Mouse (Mus musculus) heart, adult 2 months (tissue): ENCODE results near the gene Rmnd5b. TPM values are rescaled to one million over a fixed set of nuclear protein-coding genes. Genes with fewer than 3 reads are reported as not detected.
"Not testable (repeated sequence)": the region's sequence is repeated elsewhere in the genome, so short reads cannot be mapped to it uniquely, and the experiment has no call there.

ENCODE experiments used
- DNase-seq, 2 experiments: peaks; one replicate each; pipeline ENCODE4 v3.0.0; 2021
- H3K27ac ChIP-seq: fragments of 200-600 bp; 2 replicates; pipeline ENCODE4 v1.8.1; 2022
- H3K27me3 ChIP-seq: fragments of 200-500 bp; 2 replicates; pipeline ENCODE4 v1.6.1; 2012; ENCODE audit warnings: mild to moderate bottlenecking, low read length, inconsistent platforms, mixed read lengths; ENCODE audit not compliant: control insufficient read depth, insufficient read depth
- H3K36me3 ChIP-seq: fragments of 200-500 bp; 2 replicates; pipeline ENCODE4 v1.6.1; 2012; ENCODE audit warnings: low read length, inconsistent platforms; ENCODE audit not compliant: control insufficient read depth, insufficient read depth
- H3K4me1 ChIP-seq: fragments of 200-500 bp; 2 replicates; pipeline ENCODE4 v1.6.1; 2011; ENCODE audit warnings: low read length; ENCODE audit not compliant: control insufficient read depth, insufficient read depth
- H3K4me3 ChIP-seq: fragments of 200-600 bp; 2 replicates; pipeline ENCODE4 v1.8.1; 2022
- H3K79me2 ChIP-seq: fragments of 200-500 bp; replicated peaks from 2 replicates; pipeline ENCODE4 v1.6.1; 2012; ENCODE audit warnings: mild to moderate bottlenecking, inconsistent platforms, low read length, moderate library complexity, mixed read lengths; ENCODE audit not compliant: control insufficient read depth, insufficient read depth
- H3K9ac ChIP-seq: fragments of 200-500 bp; 2 replicates; pipeline ENCODE4 v1.6.1; 2012; ENCODE audit warnings: low read depth, mild to moderate bottlenecking, control low read depth, inconsistent platforms, low read length, mixed read lengths
- CTCF ChIP-seq: fragments of 200-600 bp; IDR thresholded peaks from 2 replicates; pipeline ENCODE4 v1.8.1; 2022; ENCODE audit warnings: antibody characterized with exemption, mild to moderate bottlenecking, moderate library complexity
- EP300 ChIP-seq: fragments of 200-500 bp; IDR thresholded peaks from 2 replicates; pipeline ENCODE4 v1.6.1; 2011; ENCODE audit warnings: low read depth, low read length, control low read depth; ENCODE audit not compliant: insufficient read depth
- POLR2A ChIP-seq: fragments of 200-500 bp; IDR thresholded peaks from 2 replicates; pipeline ENCODE4 v1.6.1; 2011; ENCODE audit warnings: mild to moderate bottlenecking, low read depth, low read length, control low read depth; ENCODE audit not compliant: insufficient read depth
- WGBS: fragments of 180-500 bp; shearing (Covaris S2); methylation state at CpG from one replicate; pipeline ENCODE4 v1.1.7; 2018; 5-methylcytosine and 5-hydroxymethylcytosine counted together
- intact Hi-C: fragments of 180-260 bp; cut with DNase I; formaldehyde crosslinking; loops from one replicate; pipeline ENCODE4 v1.15.1; 2025
- polyA plus RNA-seq: library from polyadenylated mRNA; depleted of rRNA; stranded (reverse); fragments of >200 nt; gene quantifications from 2 replicates; pipeline ENCODE4 v1.2.3, GENCODE M21; 2012
- total RNA-seq, 2 experiments: library from RNA; stranded (reverse); gene quantifications; 2 replicates each; pipeline ENCODE4 v1.2.3; 2021

Gene Rmnd5b
- total and polyA plus RNA-seq, 3 experiments, result 14.0 to 24.8 (median 15.0) TPM

- intact Hi-C loops, result loop anchor here (2.0 kb wide), 1 partner anchor 13 kb away; the partner anchor contains the start of gene Rmnd5b
- Histone ChIP-seq H3K4me3 (no peak overlapping the region), H3K9ac (no peak overlapping the region), H3K27ac (no peak overlapping the region), H3K36me3 (no peaks in the 10 kb centered on the region), H3K27me3 (no peaks in the 10 kb centered on the region), H3K79me2 (no peaks in the 10 kb centered on the region), H3K4me1 (no peaks in the 10 kb centered on the region; the same call in 1 of the 2 replicates)
- TF ChIP-seq POLR2A, result no peak
- no peak for TF ChIP-seq CTCF
- no peak for TF ChIP-seq EP300
- DNase-seq, result no peak
- WGBS, result 98% methylated on average over 2 of the region's 2 CpGs
Measured at GRCm38 (mm10) chr11:51621776-51622175, 13.9 kb downstream of the Rmnd5b start.

GRCm38 (mm10) chr11:51620084-51620483 is 15.6 kb downstream of the Rmnd5b start:
- WGBS, result 2% methylated on average over 11 of the region's 11 CpGs
- Histone ChIP-seq H3K79me2 (no peaks in the 10 kb centered on the region), H3K27ac (peak overlapping the region; percentile 69), H3K4me1 (peaks cover 3% of the 10 kb centered on the region), H3K4me3 (peak overlapping the region; percentile 67), H3K9ac (peak overlapping the region; percentile 81), H3K27me3 (no peaks in the 10 kb centered on the region), H3K36me3 (no peaks in the 10 kb centered on the region)
- intact Hi-C loops, result loop anchor here (2.0 kb wide), 1 partner anchor 15 kb away; the partner anchor contains the start of gene Rmnd5b
- TF ChIP-seq EP300 (no peak), POLR2A (no peak), CTCF (no peak)
- no peak for DNase-seq

GRCm38 (mm10) chr11:51619409-51620060 is 16.2 kb downstream of the Rmnd5b start, which contains the start of gene Nhp2:
Gene Nhp2 (plus strand): TSS chr11:51619735.
- under 1% methylated on average over 51 of the region's 51 CpGs for WGBS
- intact Hi-C loops, result loop anchor here (2.0 to 5.0 kb wide), 3 partner anchors 15 to 138 kb away; partner anchors contain the start of gene Rmnd5b

GRCm38 (mm10) chr11:51618894-51619408 is 16.7 kb downstream of the Rmnd5b start:
- intact Hi-C loops, result loop anchor here (2.0 to 5.0 kb wide), 2 partner anchors 34 to 138 kb away; no protein-coding TSS in a partner anchor
- Histone ChIP-seq H3K4me1 (peaks cover 4% of the 10 kb centered on the region), H3K4me3 (peak overlapping the region; percentile 67), H3K9ac (no peak overlapping the region), H3K79me2 (no peaks in the 10 kb centered on the region), H3K27me3 (no peaks in the 10 kb centered on the region), H3K36me3 (no peaks in the 10 kb centered on the region), H3K27ac (peak overlapping the region; percentile 49)
- TF ChIP-seq CTCF (no peak), EP300 (no peak), POLR2A (0 out of 2 replicates have a peak, but pooled peaks have one; percentile 20)
- 47% methylated on average over 8 of the region's 8 CpGs for WGBS
- no peak for DNase-seq

More at GRCm38 (mm10) chr11:51619409-51620060, 16.2 kb downstream of the Rmnd5b start, which contains the start of gene Nhp2:
- peak within 1 kb of the TSS; percentile 81 for H3K9ac ChIP-seq
- no peaks in the 10 kb centered on the region for H3K79me2 ChIP-seq
- DNase-seq, result peak; percentile 92 to 94
- H3K27me3 ChIP-seq, result no peaks in the 10 kb centered on the region
- H3K27ac ChIP-seq, result peak within 1 kb of the TSS; percentile 69
- H3K4me1 ChIP-seq, result peaks cover 4% of the 10 kb centered on the region
- peak within 1 kb of the TSS; percentile 67 for H3K4me3 ChIP-seq
- TF ChIP-seq EP300 (no peak), CTCF (0 out of 2 replicates have a peak, but pooled peaks have one; percentile 3)
- no peaks in the 10 kb centered on the region for H3K36me3 ChIP-seq

GRCm38 (mm10) chr11:51617693-51618092 is 18.0 kb downstream of the Rmnd5b start:
- intact Hi-C loops, result loop anchor here (1.0 to 5.0 kb wide), 3 partner anchors 35 to 140 kb away; no protein-coding TSS in a partner anchor
- peak; percentile 60 to 62 for DNase-seq
- 0% methylated on average over 4 of the region's 4 CpGs for WGBS
- Histone ChIP-seq H3K79me2 (no peaks in the 10 kb centered on the region), H3K36me3 (no peaks in the 10 kb centered on the region), H3K9ac (no peak overlapping the region), H3K4me1 (peaks cover 4% of the 10 kb centered on the region), H3K27ac (no peak overlapping the region), H3K4me3 (no peak overlapping the region), H3K27me3 (no peaks in the 10 kb centered on the region)
- TF ChIP-seq CTCF, result peak; percentile 90
- no peak for TF ChIP-seq POLR2A
- peak; percentile 93 for TF ChIP-seq EP300

- not testable (repeated sequence) for H3K27ac ChIP-seq, H3K27me3 ChIP-seq, H3K79me2 ChIP-seq, H3K4me1 ChIP-seq, DNase-seq, H3K36me3 ChIP-seq, H3K9ac ChIP-seq, H3K4me3 ChIP-seq
- 90% methylated on average over 7 of the region's 7 CpGs for WGBS
- intact Hi-C loops, result loop anchor here (5.0 kb wide), 1 partner anchor 141 kb away; no protein-coding TSS in a partner anchor
Measured at GRCm38 (mm10) chr11:51616113-51616512, 19.6 kb downstream of the Rmnd5b start.
